Mouse (Mus musculus) kidney, adult 9 months (tissue): ENCODE measurements at regions not wholly inside any gene's neighbourhood (a gene's known extent, or its start where the extent isn't known, plus 50 kb on each side); places are given as distances from the start of the nearest gene placed in this dataset.

Experiments used
- DNase-seq: peaks from one replicate; pipeline ENCODE4 v3.0.0; 2022

DNA sequence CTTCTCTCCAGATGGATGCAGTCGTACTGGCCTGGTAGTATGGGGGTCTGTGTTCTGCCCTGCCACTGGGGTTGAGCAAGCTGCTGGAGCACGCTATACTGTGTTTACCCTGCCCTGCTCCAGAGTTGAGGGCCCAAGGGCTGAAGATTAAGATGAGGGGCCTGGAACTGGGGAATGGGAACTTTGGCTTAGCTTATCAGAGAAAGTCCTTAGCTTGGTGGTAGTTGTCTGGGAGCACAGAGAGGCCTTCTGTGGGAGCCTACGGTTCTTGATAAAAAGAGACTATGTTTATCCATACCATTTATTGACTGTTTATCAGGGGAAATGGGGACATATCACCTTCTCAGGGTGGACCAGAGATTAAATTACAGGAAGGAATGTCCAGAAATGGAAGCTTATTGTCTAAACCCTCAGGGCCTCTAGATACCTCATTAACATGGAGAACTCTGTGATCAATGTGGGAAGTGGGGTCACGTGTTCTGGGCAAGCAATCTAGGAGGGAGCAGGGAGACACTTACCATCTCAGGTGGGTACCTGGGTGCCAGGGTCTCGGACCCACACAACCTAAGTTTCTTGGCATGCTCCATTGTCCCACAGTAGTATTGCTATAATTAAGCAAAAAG, 58.7 kb downstream of the Mycn start:
- no peak for DNase-seq

DNA sequence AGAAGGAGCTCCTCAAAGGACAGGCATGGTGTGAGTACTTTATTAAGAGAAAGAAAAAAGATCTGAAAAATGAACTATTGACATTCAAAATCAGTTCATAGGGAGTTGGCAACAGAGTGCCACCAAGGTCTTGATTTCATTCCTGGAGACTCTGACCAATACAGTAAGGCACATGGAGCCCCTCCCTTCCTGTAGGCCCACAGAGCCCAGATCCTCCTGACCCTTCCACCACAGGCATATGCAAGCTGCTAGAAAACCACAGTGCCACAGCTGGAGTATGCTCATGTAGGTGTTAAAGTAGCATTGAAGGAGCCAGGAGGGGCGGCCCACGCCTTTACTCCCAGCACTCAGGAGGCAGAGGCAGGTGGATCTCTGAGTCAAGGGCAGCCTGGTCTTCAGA, 63.7 kb downstream of the Mycn start:
- DNase-seq, result no peak

DNA sequence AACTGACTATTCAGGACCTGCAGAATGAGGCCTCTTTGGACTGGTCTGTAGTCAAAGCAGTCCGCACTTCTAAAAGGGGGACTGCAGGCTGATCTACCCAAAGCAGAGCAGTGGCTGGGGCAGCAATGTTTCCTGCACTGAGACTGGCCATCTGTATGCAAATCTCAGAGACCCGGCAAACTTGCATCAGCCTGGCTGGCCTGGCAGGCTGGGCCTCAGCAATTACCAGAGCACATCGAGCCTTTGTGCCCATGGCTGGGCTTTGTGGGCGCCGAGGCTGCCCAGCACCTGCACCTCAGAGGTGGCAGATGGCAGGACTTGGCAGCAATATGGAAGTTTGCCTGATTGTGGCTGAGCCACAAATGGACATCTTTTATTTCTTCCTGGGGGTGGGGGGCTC, 64.2 kb downstream of the Mycn start:
- no peak for DNase-seq

DNA sequence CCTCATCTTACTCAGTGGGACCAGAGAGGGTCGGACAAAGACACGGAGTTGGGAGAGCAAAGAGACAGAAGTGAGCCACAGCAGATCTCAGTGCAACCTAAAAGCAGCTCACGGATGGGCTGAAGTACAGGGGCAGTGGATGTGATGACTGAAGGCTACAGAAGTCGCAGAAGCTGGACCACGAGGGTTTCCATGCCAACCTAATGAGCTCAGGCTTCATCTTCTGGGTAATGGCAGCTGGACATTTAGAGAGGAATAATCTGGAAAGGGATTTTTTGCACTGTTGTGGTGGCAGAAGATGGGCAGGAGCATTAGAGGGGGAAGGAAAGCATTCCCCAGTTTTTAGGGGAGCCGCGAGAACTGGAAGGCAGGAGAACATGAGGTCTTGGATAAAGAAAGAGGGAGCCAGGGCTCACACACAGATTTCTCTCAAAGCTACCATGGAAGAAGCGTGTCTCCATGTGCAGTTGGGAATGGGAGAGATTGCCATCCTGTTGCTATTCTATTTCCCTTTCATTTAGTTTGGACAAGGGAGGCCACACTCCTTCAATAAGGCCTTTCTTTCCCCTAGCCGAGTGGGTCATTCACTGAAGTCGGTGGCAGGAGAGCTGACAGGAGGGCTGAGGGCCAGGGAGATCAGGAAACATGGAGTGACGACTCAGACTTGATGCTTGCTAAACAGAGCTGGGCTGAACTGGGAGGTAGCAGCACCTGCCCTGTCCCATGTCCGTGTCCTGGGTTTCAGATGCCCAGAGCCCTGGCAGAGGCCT, 65.6 kb downstream of the Mycn start:
- no peak for DNase-seq

DNA sequence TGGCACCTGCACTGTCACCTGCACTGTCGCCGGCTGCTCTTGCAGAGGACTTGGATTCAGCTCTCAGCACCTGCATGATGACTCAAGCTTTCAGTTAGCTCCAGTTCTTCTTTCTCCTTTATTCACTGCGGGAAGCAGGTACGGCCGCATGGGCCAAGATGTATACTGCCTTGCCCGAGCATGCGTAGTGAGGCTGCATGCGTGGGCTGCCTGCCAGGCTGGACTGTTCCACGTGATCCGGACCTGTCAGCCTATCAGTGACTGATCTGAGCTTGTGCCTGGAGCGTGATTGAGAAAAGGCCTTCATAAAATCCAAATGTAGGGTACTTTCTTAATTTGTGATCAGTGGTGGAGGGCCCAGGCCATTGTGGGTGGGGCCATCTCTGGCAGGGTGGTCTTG, 68.2 kb downstream of the Mycn start:
- no peak for DNase-seq

DNA sequence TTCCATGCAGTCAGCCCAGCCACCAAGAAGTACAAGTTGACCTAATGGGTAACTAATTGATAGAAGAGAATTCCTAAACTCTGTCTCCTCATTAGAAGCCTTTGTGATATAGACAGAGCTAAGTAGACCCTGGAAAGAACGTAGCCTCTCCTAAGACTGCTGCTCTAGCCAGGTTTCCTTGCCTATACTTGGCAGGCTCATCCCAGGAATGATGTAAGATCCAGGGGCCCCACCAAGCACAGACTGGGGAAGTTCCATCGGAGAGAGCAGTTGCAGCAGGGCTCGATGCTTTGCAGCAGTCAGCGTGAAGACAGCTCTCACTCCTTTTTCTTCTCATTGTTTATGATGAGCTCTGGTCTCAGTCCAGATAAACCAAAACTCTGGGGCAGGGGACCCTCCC, 68.7 kb downstream of the Mycn start:
- DNase-seq, result no peak

DNA sequence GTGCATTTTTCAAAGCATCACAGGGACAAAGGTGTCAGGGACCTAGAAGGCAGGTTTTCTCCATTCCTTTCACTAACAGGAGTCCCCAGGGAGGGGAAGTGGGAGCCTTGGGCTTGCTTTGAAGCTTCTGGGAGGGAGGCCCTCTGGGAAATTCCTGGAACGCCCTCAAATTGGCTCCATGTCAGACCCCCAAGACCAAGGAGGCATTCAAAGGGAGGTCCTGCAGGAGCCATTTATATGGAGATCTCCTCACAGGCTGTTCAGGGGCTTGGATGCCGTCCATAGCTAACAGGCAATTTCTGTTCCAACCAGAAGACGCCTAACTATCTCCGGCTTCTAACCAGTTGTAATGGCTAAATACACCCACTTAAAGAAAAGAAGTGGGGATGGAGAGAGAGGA, 70.4 kb downstream of the Mycn start:
- no peak for DNase-seq

DNA sequence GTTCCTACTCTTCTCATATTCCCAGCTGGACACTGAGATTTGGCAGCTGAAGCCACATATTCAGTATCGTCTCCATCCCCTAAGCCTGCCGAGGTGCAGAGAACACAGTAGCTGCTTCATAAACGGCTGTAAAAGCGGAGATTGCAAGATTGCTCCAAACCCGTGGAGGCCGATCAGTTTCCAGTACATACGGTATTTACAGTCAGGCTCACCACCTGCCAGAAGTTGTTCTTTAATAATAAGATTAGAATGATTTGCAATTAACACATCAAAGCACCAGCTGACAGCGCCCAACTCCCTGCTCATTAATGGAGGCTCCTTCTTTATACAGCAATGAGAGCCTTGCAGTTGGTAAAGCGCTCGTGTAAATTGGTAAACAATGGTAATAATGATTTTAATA, 75.1 kb downstream of the Mycn start:
- no peak for DNase-seq

DNA sequence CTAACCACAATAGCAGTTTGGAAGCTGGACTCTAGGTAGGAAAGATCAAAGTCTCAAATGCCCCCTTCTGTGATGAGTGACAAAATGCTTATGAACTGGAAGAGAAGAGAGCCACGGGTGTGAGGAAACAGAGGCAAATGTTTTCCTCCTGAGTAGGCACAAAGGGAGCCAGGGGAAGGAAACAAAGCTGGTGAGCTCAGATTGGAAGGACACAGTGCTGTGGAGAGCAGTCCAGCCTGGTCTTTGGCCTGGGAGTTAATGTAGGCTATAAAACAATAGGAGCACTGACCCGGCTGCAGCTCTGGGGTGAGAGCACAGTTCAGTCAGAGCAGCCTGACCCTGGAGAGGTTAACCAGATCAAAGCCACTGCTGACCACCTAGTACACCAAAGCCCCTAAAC, 91.0 kb downstream of the Mycn start:
- no peak for DNase-seq

DNA sequence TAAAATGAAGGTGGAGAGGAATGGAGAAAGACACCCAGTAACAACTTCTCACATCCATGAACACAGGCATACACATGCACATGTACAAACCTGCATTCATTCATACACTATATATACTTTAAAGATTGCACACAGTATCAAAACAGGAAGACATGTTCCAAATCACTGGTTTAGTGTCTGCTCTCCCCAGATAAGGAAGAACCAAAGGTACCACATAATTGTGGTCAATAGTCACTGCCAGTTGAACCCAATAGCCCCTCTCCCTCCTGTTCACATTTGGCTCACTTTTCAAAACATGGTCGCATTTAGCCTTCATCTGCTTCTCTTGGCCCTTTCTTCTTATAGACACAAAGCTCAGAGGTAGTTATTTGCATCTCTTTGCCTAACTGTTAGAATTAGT, 95.0 kb downstream of the Mycn start:
- no peak for DNase-seq

DNA sequence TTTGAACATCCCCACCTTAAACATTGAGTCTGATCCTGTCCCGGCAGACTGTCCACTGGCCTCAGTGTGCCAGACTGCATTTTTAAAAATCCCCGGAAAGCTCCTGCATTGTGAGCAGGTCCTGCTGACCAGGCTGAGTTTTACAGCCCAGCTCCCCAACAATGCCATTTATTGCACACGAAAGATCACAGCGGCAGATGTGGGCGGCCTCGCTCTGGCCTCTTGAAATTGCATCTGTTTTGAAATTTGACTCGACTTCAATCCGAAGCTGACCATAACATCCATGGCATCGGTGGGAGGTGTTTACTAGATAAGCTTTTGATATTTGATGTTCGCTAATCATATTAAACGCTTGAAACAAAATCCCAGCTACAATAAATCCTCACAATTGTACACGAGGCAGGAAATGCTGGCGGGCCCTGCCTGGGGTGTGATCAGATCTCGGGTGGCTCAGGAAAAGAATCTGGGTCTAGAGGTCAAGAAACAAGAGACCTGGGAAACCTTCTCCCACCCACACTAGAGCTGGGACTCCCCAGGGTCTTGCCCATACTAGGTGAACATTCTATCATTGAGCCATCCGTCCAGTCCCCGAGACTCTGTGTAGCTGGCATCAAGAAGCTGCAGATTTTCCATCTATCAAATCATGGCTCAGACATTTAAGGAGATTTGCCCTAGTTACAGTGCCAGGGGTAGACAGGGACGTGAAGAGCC, 99.3 kb downstream of the Mycn start:
- no peak for DNase-seq

DNA sequence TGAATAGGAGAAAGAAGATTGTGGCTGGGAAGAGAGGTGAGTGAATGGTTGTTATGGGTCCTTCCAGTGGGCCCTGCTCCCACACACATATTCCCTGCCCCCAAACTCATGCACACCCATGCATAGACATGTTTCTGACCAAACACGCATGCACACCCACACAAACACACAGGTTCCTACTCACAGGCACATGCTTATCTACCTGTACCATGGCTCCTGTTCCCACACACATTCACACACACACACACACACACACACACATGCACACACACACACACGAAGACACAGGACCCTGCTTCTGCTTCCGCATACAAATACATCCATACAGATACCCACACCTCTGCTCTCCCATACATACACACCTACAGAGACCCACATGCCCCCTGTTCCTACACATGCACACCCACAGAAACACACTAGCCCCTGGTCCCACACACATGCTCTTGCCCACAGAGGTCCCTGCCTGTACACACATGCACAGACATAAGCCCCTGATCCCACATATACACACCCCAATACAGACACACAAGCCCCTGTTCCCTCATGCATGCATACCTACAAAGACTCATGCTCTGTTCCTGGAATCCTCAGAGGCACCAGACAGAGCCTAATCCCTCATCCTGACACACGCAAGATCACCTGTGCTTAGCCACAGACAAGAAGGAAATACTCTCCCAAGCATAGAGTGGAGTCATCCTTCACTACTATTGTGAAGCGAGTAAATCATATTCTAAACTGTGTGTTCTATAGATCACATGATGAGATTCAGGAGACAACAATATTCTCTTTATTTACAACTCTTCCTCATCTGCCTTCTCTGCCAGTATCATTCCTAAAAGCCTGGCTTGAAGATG, 100.1 kb downstream of the Mycn start:
- DNase-seq, result no peak

DNA sequence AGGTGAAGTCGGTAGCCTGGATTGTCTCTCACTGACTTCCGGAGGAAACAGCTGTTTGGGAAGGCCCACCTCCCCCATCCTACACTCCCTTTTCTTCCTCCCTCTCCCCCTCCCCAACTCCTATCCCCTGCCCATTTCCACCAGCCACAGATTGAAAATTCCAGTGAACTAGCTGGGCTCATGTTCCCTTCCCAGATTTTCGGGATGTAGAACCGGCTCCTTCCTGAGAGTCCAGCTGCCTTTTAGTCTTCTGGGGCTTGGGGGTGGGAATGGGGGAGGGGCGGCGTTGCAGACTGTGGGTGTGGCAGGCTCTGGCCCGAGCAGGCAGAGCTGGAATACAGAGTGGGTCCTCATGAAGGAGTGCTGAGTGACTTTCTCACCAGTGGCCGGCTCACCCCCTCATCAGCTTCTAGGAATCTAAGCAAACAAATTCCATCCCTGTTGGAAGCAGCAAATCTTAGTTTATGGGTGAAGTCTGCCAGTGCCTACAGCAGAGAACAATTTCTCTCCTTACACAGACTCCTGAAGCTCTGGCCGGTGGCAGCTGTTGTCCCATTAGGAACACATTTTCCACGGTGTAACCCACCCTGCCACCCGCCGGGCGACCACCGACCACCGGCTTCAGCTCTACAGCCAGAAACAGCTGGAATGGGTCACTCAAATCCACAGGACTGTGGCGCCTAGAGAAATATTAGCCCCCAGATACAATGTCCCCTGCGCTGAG, 100.9 kb downstream of the Mycn start:
- DNase-seq, result no peak

DNA sequence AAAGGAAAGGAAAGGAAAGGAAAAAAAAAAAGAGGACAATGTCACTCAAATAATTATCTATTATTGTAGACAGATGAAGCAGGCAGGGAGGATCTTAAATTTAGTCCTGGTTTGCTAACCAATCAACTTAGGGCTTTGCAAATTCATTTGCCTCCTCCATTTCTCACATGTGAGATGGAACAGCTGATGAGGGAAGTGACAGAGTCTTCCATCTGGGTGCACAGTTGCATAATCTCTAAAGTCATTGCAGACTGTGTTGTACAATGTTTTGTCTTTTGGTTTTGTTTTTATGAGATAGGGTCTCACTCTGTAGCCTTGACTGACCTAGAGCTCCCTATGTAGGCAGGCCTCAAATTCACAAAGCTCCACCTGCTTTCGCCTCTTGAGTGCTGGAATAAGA, 103.9 kb downstream of the Mycn start:
- DNase-seq, result no peak

DNA sequence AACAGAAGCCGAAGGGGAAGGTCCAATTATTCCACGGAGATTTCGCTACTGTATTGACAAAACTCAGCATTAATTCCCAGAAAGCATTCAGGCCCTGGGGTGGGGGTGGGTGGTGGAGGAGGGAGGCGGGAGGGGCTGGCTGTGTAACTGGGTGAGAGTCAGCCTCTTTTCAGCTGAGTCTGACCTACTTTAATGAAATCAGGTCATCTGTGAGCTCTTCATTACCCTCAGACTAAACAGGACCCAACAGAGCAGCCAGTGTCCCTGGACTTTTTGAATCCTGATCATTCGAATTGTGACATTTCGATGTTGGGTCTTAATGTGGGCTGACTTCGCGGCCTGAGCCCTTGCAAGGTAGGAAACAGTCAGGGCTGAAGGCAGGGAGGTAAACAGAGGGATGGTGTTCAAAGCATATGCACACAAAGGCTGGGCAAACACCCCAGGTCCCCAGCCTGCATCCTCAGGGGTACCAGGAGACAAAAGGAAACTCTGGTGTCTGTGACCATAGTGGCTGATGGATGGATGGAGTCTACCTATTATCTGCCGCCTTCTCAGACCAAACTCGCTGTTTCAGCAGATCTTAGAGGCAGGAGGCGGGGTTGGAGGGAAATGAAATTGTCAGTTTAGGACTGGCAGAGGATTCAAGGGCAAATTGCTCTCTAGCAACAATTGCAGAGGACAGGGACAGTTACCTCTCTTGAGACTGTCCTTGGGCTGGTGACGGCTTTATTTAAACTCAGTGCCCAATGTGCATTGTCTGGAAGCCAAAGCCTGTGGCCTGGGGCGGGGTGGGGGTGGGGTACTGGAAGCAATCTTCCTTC, 113.7 kb downstream of the Mycn start:
- DNase-seq, result no peak

DNA sequence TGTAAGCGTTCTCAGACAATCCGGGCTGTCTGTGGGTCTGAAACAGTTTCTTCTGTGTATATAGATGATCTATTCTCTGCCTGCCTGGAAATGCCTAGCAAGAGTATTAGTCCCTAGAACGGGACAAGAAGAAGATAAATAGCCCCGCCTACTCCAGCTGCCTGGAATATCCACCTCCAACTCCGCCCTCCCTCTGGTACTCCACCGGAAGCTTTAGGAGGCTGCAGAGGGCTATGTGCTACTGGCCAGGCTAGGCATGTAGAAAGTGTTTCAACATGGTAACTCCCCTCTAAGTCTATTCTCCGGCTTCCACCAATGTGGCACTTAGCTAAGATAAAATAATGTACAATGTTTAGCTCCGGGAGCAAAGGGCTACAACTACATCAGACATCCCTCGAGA, 114.3 kb downstream of the Mycn start:
- DNase-seq, result no peak

DNA sequence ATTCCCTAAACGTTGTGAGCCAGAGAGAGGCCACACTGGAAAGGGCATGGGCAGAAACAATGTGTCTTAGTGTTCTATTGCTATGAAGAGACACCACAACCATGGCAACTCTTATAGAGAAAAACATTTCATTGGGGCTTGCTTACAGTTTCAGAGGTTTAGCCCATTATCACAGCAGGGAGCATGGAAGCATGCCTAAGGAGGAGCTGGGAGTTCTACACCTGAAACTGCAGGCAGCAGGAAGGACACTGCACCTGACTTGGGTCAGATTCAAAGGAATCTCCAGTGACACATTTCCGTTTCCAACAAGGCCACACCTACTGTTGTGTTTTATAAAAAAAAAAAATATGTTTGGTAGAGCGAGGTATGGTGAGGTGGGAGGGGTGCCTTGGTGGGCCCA, 115.3 kb downstream of the Mycn start:
- no peak for DNase-seq

DNA sequence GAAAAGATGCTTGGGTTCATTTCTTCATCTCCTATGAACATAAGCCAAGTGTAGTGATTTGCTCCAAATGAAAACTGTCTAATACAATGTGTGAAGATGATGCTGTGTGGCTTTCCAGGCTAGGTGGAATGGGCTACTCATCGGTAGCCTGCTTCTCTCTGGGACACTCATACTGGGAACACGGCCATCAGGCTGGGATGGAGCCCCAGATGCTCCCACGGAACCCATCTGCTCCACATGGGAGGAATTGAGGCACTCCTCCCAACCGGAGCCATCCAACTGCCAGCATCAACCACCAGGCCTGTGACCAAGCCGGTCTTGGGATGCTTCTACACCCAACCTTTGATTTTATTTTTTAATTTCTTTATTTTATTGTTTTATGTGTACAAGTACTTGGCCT, 115.9 kb downstream of the Mycn start:
- no peak for DNase-seq

DNA sequence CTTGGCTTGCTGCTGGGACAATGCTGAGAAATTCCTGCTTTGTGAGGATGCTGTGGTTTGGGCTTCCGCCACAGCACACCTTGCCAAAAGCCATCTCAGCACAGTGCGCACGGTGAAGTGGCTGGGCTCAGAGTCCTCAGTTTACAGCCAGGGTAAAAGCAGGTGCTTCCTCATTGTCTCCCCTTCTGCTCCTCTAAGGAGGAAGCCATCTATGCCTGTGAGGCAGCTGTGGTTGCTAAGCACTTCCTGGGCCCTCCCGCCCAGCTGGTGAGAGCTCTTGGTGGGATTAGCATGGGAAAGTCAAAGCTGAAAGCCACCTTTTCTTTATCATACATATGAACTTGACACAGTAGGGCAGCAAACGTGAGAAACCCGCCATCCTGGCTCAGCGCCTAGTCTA, 120.2 kb downstream of the Mycn start:
- no peak for DNase-seq

DNA sequence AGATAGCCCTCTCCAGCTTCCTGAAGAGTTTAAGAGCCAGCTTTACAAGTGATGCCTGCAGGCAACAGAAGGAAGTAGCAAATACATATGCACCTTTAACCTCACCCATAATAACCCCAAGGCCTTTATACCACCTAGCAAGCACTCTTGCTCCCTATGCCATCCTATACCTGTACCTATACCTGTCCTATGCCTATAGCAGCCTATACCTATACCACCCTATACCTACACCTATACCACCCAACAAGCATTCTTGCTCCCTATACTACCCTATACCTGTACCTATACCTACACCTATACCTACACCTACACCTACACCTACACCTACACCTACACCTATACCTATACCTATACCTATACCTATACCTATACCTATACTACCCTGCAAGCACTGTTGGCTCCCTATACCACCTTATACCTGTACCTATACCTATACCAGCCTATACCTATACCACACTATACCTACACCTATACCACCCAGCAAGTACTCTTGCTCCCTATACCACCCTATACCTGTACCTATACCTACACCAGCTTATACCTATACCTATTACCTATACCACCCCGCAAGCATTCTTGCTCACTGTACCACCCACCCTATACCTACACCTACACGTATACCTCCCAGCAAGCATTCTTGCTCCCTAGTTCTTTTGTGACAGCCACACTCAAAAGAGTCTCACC, 120.9 kb downstream of the Mycn start:
- no peak for DNase-seq

DNA sequence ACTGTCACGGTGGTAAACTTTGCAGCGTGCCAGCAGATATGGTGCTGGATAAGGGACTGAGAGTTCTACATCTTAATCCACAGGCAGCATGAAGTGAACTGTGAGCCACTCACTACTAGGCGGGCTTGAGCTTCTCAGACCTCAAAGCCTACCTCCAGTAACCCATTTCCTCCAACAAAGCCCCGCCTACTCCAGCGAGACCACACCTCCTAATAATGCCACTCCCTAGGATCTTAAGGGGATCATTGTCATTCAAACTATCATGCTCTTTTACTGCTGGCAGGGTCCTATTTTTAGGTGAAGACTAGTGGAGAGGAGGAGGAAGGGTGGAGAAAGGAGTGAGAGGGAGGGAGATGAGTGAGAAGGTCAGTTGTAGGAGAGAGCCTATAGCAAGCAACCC, 122.0 kb downstream of the Mycn start:
- no peak for DNase-seq
